Mouse (Mus musculus) layer of hippocampus, adult 11-12 months (tissue): Measurements from ENCODE around the gene Wfdc1.
A peak's percentile ranks its signal among the peaks of the same experiment; 100 is the strongest.

ENCODE experiments used
- DNase-seq: peaks from one replicate; pipeline ENCODE4 v3.0.0; 2022; ENCODE audit warnings: low spot score

The Wfdc1 gene

DNA sequence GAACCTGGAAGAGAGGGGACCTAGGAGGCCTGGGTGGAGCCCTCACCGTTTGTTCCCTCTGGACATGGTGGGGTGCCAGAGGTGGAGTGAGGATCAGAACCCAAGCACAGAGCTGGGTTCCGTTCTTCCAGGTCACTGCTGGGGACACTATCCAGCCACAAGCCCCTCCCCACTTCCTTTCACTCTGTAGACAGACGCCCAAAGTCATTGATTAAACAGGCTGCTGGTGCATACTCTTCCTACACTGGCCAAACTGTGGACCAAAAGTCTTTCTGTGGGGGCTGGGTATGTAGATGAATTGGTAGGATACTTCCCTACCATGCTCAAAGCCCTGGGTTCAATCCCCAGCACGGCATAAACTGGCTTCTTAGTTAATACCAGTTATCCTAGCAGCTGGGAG is 25.8 kb downstream of the Wfdc1 start:
- DNase-seq: no peak

DNA sequence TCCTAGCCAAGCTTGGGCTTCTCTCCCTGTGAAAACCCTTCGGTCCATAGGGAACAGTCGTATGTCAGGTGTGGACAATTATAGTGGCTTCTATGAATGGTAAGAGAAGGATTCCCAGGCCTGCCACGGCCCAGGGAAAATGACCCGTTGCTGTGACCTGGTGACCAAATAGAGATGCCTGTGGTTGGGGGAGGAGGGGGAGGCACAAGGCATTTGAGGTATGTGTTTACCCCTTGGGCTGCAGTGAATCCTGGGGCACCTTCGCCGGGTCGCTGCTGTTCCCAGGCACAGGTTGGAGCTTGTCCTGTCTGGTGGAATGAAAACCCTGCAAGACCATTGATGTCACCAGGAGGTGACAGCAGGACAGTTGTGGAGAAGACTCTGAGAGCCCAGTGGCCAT is 28.5 kb downstream of the Wfdc1 start:
- no peak for DNase-seq

DNA sequence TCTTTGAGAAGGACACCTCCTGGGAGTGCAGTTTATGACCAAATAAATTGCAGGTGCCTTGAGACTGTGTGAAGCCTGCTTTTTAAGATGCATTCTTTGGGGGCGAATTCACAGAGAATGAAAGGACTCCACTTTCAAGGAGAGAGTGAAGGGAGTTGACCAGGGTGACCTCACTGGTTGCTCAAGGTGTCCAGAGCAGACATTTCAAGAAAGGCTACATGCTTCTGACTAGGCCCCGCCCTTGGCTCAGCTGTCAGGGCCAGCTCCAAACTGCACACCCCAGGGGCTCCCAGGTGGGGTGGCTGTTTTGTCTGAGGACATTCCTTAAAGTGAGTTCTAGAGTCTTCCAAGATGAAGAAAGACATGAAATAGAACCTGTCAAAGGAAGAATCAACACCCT is 31.0 kb downstream of the Wfdc1 start:
- no peak for DNase-seq

DNA sequence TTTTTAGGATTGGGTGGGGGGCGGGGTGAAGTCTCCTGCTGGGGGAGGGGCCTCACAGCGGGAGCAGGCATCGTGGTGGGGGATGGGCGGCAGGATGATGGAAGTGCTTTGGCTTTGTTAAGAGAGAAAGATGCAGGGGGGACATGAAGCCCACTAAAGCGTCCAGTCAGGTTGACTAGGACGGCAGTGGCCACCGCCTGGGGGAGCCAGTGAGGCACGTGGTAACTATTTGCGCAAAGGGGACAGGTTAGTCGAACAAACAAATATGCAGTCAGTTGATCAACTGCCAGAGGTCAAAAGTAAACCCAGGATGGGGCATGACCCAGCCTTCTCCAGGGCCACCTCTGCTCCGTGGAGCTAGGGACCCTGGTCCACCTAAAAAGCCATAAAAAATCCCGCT is 32.8 kb downstream of the Wfdc1 start:
- DNase-seq: peak; percentile 38

DNA sequence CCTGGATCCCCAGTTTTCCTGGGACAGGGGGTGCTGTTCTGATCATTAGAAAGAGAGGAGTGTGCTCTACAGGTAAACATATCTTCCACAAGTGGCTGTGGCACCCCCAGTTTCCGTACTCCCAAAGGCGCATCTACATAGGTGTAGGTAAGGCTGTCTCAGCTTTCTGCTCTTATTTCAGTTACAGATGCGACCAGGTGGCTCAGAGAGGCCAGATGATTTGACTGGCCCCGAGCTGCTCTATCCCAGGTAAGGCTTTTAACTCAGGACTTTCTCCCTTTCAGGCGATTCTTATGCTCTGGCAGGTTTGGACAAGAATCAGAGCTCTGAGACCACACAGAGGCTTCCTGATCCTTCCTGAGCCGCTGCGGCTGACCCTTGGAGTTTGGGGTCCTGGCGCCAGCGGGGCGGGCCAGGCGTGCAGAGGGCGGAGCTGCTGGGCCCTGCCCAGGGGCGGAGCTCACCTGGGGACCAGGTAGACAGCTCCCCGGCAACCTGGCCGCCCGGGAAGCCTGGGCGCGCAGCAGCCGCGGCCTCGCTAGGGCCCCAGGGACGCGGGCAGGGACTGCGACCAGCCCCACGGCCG is 33.5 kb downstream of the Wfdc1 start, which contains the start of gene Atp2c2:
TSS of gene Atp2c2 (plus strand) at position 461 of the 586 bp plus-strand sequence.
- no peak for DNase-seq

DNA sequence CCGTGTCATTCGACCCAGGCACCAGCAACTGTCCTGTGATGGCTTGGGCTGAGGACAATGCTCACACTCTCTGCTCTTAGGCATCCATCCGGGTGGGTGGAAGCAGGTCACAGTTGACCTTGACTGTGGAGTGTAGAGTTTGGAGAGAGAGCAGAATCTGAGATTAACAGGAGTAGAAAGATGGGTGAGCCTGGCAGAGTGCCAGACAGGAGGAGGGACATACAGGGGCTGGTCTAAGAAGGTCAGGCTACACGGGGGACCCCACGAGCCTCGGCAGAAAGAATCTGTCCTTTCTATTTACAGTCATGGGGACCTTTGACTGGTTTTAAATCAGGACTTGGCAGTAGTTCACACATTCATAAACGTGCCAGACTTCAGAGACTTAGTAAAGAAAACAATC is 36.8 kb downstream of the Wfdc1 start:
- DNase-seq: no peak

DNA sequence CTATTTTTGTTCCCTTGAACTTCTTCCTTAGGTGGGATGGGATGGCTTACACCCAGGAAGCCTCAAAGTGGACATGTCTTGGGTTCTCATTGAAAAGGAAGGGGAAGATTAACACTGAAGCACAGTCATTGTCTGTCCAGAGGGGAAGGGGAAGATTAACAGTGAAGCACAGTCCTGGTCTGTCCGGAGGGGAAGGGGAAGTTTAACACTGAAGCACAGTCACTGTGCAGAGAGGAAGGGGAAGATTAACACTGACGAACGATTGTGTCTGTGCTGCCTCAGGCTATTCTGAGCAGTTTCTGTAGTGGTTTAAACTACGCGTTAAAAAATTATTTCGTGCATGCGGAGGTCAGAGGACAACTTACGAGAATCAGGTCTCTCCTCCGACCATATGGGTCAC is 41.0 kb downstream of the Wfdc1 start:
- DNase-seq: no peak

DNA sequence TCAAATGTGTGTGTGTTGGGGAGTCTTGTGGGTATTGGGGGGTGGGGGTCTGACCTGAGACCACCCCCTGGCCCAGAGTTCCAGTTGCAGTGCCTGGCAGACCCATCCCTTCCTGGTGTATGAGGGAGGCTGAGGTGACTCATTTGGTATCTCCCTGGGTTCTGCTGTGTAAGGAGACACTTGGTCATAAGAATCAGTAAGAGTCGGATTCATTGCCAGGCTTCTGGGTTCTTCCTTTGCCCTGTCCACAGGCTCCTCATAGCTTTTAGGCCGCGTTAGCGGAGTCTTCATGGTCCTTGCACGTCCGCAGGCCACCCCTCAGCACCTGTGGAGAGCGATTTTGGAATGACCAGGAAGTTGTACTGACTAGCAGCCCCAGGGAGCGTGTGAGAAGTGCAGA is 42.3 kb downstream of the Wfdc1 start:
- no peak for DNase-seq

DNA sequence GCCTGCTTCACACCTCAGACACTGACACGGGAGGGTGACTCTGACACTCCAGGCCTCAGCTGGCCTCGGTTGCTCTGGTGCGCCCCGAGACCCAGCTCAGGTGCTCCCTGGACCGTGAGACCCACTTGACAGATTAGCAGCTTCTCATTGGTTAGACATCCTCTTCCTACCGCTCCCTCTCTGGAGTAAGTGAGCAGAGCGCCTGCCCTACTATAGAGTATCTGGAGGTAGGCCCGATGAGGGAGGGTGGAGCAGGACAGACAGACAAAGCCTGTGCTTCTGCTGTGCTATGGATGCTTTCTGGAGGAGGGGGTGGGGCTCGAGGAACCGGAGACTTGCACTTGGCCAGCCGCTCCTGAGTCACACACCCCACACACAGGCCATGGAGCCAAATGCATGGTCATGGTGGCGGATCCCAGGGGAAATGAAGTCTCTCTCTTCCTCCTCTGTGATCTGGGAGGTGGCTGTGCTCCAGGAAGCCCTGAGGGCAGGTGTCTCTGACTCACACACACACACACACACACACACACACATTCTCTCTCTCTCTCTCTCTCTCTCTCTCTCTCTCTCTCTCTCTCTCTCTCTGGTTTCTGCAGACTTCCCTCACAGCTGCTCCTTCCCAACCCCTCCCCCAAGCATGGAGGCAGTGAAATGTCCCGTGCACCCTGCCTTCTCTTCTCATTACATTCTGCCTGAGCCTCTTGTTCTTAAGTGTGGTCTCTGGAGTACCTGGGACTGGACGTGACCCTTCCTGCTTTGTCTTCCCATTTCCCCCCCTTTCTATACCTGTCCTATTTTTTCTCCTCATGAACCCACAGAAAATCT is 42.9 kb downstream of the Wfdc1 start:
- no peak for DNase-seq

DNA sequence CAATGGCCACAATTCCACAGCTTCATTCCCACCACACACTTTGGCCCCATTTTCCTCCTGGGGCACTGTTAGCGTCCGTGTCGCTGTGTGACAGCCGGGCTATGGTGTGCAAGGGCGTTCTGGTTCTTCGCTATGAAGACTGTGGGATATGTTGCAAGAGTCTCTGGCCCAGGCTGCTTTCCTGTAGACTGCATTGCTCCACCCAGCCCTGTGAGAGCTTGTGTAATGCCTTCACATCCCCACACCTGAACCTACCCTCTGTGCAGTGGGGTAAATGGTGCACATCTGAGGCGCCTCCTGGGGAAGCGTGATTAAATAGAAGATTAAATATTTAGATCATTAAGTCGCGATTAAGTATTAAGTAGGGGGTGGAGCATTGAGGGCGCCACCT is 43.5 kb downstream of the Wfdc1 start:
- DNase-seq: no peak

DNA sequence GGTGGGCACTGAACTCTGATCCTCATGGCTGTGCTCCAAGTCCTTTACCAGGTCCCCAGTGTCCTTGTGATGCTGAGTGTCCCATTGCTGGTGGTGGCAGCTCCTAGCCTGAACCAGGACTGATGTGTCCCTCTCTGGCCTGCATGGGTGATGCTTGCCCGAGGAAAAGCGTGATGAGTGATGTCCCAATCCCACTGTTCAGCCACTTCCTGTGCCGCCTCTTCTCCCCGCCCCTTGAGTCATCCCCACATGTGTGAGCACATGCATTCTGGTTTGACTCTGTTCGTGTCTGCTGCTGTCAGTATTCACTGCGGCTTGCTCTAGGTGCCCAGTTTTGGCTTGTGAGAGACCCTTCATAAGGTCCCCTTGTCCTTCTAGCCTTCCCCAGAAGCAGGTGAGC is 46.1 kb downstream of the Wfdc1 start:
- DNase-seq: no peak

DNA sequence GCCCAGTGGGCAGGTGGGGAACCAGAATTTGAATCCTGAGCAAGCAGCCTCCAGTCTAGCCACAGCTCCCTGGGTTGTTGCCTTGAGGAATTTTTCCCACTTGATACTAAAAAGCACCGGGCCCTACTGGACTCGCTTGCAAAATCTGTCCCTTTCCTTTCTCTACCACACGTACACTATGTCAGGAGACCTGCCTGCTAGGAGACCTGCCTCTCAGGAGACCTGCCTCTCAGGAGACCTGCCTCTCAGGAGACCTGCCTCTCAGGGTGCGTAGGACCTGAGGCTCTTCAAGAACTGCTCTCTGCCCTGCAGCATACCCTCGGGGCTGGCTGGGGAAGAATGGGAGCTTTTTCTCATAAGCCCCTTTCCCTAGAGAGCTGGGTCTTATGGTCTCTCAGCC is 47.3 kb downstream of the Wfdc1 start:
- no peak for DNase-seq

DNA sequence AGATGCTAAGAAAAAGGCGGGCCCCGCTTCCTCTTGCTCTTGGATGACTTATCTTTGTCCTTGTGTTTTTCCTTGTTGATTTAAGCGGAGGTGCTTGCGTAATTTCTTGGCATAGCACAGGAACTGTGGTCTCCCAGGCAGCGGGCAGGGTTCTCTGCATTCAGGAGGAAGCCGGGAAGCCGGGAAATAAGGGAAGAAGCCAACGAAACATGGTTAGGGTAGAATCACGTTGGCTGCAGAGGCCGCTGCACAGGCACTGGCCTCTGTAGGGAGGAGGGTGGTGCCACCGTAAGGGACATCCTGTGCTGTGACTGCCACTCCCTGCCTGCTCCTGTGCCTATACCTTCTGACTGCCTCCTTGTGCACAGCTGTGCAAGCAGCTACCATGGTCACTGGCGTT is 49.1 kb downstream of the Wfdc1 start:
- DNase-seq: no peak

DNA sequence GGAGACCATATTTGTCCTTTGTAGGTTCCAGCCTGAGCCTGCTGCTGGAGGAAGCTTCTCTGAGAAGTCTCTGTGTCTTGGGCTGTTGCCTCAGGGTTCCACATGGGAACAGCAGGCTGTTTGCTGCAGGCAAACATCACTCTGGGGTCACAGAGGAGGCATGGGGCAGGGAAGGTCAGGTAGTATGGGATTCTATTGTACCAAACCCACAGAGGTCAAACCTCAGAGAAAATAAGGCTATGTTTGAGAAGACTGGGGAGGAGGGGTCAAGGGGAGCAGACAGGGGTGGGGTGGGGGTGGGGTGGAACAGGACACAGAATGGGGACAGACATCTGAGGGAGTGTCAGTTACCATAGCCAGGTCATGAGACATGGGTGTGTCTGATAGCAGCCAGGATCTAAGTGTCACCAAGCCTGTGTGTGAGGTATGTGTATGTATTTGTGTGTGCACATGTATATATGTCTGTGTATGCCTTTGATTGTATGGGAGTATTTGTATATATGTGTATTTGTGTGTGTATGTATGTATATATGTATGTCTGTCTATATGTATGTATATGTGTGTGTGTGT is 50.6 kb downstream of the Wfdc1 start:
- no peak for DNase-seq

DNA sequence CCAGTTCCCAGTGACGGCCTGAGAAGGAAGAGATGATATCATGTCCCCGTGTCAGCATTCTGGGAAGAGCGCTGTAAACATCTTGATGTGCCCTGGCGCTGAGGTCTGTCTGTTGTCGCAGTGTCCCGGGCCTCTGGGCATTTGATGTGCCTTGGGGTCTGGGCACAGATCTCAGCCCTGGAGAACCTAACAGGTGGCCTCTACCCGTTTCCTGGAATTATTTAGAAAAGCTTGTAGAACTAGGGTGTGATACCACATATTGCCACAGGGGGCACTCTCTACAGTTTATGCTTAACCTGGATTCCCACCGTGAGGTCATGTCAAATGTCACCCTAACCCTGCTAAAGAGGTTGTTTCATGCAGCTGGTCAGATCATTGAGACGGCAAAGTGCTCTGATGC is 51.6 kb downstream of the Wfdc1 start:
- no peak for DNase-seq

DNA sequence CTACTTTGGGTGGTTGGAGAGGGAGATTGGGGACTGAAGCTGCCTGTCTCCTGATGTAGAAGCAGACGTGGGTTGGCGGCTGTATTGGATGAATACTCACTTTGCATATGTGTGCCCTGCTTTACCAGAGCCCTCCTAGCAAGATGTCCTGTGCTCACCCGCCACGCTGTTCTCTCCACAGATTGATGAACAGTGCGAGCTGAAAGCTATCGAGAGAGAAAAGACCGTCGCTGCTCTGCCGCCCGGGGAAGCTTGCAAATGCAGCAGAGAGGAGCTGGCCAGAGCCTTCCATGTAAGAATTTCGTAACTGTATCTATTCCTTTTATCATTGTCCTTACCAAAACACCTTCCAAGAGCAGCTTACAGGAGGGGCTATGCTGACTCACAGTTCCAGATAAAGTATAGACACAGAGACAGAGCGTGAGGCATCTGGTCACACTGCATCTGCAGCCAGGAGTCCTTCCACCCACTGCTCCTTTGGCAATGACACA is 52.9 kb downstream of the Wfdc1 start:
- DNase-seq: peak; percentile 39

DNA sequence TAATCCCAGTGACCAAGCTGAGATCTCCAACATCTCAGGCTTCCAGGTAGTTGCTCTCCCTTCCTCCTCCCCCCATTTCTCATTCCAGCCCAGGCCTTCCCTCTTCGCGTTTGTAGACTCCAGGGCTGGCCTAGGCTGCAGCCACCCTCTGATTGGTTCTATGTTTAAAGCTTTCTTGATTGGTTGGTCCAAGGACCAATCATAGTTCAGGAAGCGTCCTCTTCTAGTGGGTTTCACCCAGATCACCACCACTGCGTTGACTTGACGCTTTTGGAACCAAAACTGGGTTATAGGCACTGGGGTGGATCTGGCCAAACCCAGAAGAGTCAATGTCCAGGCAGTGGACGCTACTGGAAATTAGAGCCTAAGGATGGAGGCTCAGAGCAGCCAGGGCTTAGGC is 56.2 kb downstream of the Wfdc1 start:
- DNase-seq: no peak

DNA sequence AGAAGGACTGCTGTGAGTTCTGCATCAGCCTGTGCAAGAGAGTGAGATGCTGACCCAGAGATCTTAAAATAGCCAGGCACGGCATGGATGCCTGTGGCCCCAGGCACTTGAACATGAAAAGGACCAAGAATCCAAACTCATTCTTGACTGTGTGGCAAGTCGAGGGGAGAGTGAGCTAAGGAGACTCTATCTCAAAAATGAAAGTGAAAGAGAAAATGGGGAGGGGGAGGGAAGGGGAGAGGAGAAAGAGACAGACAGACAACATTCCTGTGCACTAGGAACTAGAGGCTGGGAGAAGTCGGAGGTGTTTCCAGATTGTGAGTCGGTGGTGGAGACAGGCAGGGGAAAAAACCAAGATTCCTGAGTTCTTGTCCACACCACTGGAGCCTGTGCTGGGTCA is 57.5 kb downstream of the Wfdc1 start:
- no peak for DNase-seq

DNA sequence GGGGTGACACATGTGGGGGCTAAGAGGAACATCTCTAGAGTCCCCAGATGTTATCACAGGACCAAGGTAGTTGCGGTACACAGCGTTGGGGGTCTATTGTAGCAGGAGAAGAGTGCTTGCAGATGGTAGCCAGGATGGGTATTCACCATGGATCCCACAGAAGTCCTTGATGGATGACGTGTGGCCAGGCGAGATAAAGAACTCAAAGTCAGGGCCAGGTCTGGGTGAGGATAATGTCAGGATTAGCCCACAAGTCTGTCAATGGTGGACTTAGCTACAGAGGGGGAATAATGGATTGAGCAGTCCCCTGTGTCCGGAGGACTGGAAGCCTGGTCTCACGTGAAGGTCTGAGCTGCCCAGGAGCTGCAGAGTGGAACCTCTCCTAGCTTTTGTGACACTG is 58.4 kb downstream of the Wfdc1 start:
- no peak for DNase-seq

DNA sequence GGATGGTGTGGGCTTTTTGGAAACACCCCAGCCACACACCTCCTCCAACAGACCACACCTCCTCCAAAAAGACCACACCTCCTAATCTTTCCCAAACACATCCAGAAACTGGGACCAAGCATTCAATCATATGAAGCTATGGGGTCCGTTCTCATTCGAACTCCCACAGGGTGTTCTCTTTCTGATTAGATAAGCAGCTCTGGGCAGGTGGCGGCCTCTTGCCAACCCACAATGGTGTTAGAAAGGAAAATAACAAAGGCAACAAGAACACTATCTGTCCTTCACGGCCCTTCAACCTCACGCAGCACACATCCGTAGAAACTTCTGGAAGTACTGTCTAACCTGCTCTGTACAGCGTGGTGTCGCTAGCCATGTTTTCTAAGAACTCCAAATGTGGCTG is 60.9 kb downstream of the Wfdc1 start:
- no peak for DNase-seq

DNA sequence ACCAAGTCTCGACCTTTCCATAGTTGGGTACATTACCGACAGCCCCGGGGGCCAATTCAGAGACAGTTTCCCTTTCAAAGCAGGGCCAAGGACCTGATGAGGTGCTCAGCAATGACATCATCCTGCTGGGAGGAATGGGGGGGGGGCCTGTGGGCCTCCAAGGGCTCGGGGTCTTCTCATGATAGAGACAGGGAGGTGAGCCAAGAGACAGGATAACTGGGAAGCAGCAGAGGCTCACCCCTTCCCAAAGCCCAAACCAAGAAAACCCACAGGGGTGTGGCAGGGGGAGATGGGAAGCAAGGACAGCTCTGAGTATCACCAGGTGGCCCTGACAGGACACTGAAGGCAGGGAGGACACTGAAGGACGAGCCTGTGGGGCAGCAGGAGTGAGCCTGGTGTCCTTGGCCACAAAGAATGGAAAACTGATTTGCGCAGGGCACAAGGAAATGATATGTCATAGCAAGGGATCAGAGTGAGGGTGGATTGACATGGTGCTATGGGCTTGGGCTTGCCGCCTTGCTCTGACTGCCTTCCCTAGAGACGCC is 62.3 kb downstream of the Wfdc1 start:
- DNase-seq: no peak

DNA sequence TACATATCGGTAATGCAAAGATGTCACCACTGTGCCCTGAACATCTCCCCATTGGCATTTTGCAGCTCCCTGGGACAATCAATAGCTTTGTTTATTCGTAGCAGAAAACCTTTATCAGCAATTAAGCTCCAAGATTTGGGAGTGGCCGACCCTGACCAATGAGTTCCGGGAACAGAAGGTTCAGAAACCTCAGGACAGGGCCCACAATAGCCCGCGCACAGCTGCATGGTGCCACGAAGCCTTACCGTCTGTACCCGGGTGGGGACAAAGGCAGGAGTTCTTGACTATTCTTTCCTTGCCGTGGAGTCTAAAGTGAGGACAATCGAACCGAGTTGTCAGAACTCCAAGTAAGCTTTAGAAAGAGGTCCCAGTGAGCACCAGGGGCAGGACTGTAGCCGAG is 65.9 kb downstream of the Wfdc1 start:
- DNase-seq: no peak

DNA sequence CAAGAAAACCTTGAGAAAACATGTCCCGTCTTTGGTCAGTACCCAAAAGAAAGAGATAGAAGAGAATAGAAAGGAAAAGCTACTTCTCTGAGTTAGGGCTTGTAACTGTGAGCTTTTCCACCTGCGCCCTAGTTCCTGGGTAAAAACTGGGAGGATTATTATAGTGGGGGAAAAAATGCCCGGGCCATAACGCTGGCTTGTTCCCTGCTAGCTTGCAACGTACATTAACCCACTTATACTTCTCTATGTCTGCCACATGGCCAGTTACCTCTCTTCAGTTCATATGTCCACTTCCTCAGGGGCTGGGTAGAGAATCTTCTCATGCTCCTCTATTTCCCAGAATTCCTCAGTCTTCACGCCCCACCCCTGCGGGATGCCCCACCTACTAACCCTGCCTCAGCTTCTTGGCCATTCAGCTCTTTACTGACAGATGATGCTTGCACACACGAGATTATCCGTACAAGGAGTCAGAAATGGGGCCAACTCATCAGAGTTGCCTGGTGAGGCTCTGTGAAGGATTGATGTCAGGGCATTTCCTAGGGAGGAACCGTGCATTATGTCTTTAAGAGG is 70.3 kb downstream of the Wfdc1 start:
- no peak for DNase-seq
